30 mouse cellular contexts compared by ENCODE assay signal in genomic region chr6:70887993-70888392, GRCm38 (mm10). TPM values are rescaled to one million over a fixed set of nuclear protein-coding genes. Genes with fewer than 3 reads are reported as not detected.
"Had no signal": no experiment of that assay in that cellular context is flagged by ENCODE, and none has a peak within 500 bp of the region (broad histone marks: within the 10 kb centered on the region; RNA-seq: fewer than 3 reads in every experiment).

No protein-coding gene starts in this region.

- H3K9ac ChIP-seq: limb, embryonic 12.5 days; limb, embryonic 15.5 days; liver, embryonic 14.5 days; liver, postnatal 0 days; lung, embryonic 14.5 days; midbrain, embryonic 13.5 days; neural tube, embryonic 13.5 days had no signal

- H3K27me3 ChIP-seq: limb, embryonic 12.5 days; limb, embryonic 15.5 days; megakaryocyte, embryonic 14.5 days; midbrain, embryonic 13.5 days; neural tube, embryonic 13.5 days had no signal

- H3K9me3 ChIP-seq: limb, embryonic 12.5 days; limb, embryonic 15.5 days; megakaryocyte, embryonic 14.5 days; midbrain, embryonic 10.5 days; midbrain, embryonic 13.5 days; neural tube, embryonic 13.5 days had no signal

- DNase-seq: kidney, postnatal 14 days; kidney, postnatal 4 days; left cerebral cortex, postnatal 4 days; liver, postnatal 0 days; lung, embryonic 14.5 days; lung, postnatal 10 days; lung, postnatal 36 days; retina, postnatal 1 day; right cerebral cortex, postnatal 25 days; thymus, adult 18-20 months; thymus, postnatal 36 days had no signal

- H3K4me3 ChIP-seq: limb, embryonic 12.5 days; limb, embryonic 15.5 days; megakaryocyte, embryonic 14.5 days; midbrain, embryonic 10.5 days; midbrain, embryonic 13.5 days; myocyte; neural tube, embryonic 13.5 days had no signal

- H3K4me1 ChIP-seq: limb, embryonic 12.5 days; limb, embryonic 15.5 days; midbrain, embryonic 10.5 days; midbrain, embryonic 13.5 days; neural tube, embryonic 13.5 days had no signal

- H3K4me2 ChIP-seq: limb, embryonic 12.5 days; limb, embryonic 15.5 days; liver, embryonic 11.5 days; lung, embryonic 14.5 days; midbrain, embryonic 13.5 days; neural tube, embryonic 13.5 days had no signal

- H3K27ac ChIP-seq: limb, embryonic 12.5 days; limb, embryonic 15.5 days; liver, embryonic 14.5 days; midbrain, embryonic 10.5 days; midbrain, embryonic 13.5 days; neural tube, embryonic 13.5 days had no signal

- ATAC-seq: liver, postnatal 0 days; midbrain, embryonic 13.5 days; midbrain, embryonic 16.5 days had no signal

RNA-seq across cellular contexts. Expression of gene Tex37, which starts 30.7 kb away (rescaled TPM):
- total RNA-seq: layer of hippocampus, adult 18-20 months; layer of hippocampus, postnatal 14 days; left cerebral cortex, adult 8-10 months; left cerebral cortex, postnatal 14 days; left cerebral cortex, postnatal 4 days; monocyte, adult 5-6 weeks; neutrophil, adult 5-6 weeks had no signal
- polyA plus RNA-seq: limb, embryonic 12.5 days; limb, embryonic 15.5 days; liver, embryonic 11.5 days; liver, embryonic 14.5 days; liver, postnatal 0 days; lung, embryonic 14.5 days; midbrain, embryonic 10.5 days; midbrain, embryonic 13.5 days; midbrain, embryonic 16.5 days; myocyte; neural tube, embryonic 13.5 days; spleen, adult 2 months; stomach, embryonic 16.5 days; urinary bladder, adult 2 months had no signal
